Mouse (Mus musculus) liver, embryonic 14.5 days (tissue): ENCODE measurements around the gene Plvap.

Experiments used
- CTCF ChIP-seq: IDR thresholded peaks from 2 replicates; pipeline ENCODE4 v1.5.1; 2016; ENCODE audit warnings: antibody characterized with exemption, low read depth, control low read depth
- EP300 ChIP-seq: IDR thresholded peaks from 2 replicates; pipeline ENCODE4 v1.6.1; 2016; ENCODE audit warnings: antibody characterized with exemption, low read depth

- no peak for TF ChIP-seq CTCF
- TF ChIP-seq EP300: no peak
These were observed 42.4 kb upstream of the Plvap start for GRCm38 (mm10) chr8:71554001-71554400.
